Mouse (Mus musculus) cerebellum, adult 9-10 months (tissue): ENCODE measurements around the gene Lrp1.

ENCODE experiments used
- DNase-seq: peaks from one replicate; pipeline ENCODE4 v3.0.0; 2022

Gene Lrp1

DNA sequence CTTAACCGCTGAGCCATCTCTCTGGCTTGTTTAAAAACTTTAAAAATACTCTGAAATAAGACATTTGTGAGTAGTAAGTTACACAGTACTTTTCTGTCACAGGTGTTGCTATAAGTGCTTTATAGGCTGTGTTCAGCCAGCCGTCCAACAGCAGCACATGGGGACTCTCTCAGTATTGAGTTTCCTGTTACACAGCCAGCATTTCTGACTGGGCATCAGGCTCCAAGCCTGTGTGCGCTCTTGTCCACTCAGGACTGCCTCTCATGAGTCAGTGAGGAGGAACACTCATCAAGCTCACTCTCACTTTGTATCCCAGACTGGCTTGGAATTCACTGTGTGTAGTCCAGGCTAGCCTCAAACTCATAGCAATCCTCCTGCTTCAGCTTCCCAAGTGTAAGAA is 124.8 kb downstream of the Lrp1 start:
- no peak for DNase-seq

GRCm38 (mm10) chr10:127492118-127492517 is 128.8 kb downstream of the Lrp1 start:
- no peak for DNase-seq

- peak; percentile 51 for DNase-seq
These were observed 129.8 kb downstream of the Lrp1 start for GRCm38 (mm10) chr10:127491128-127491512.

GRCm38 (mm10) chr10:127490160-127491127 is 130.5 kb downstream of the Lrp1 start:
- no peak for DNase-seq

DNA sequence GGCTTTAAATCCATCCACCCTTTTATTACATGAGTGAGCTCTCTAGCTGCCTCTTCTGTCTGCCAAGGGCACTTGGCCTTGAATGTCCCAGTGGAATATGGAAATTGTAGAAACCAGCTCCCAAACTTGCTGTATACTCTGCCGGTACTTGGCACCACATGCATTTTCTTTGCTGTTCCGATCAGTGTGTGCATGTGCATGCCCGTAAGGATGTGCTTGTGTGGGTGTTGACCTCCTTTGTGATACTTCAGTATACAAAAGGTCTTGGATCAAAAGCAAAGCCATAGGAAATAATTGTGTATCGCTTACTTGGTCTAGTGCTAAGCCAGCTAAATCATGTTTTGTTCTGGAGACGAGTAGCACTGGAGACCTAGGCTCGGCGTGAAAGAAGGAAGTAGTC is 132.1 kb downstream of the Lrp1 start:
- no peak for DNase-seq
